Mouse (Mus musculus): ENCODE data around the gene Kcnmb2. TPM values are rescaled to one million over a fixed set of nuclear protein-coding genes. Genes with fewer than 3 reads are reported as not detected.

The Kcnmb2 gene
- polyA plus RNA-seq, 1 experiment from 2014 or later, result 13.9 TPM

GRCm38 (mm10) chr3:31982444-31982843 lies 80.1 kb downstream of the Kcnmb2 start:
- H3K27me3 ChIP-seq (replicated peaks; ENCODE audit: control insufficient read depth, insufficient read depth, low read length), result no peaks in the 10 kb centered on the region
- no peak overlapping the region for H3K4me3 ChIP-seq (ENCODE audit: low read length)
- H3K36me3 ChIP-seq (ENCODE audit: control insufficient read depth, insufficient read depth, low read length), result no peaks in the 10 kb centered on the region
- WGBS, result 44% methylated on average over 5 of the region's 5 CpGs
- H3K9me3 ChIP-seq (ENCODE audit: control insufficient read depth, low read length), result no peaks in the 10 kb centered on the region
- no peak overlapping the region for H3K27ac ChIP-seq (ENCODE audit: low read depth, low read length)
- peak; percentile 58; the same call in 1 of the 2 replicates for ATAC-seq
- no peak overlapping the region for H3K4me2 ChIP-seq (ENCODE audit: low read length)
- H3K9ac ChIP-seq (ENCODE audit: low read depth, low read length), result no peak overlapping the region
- H3K4me1 ChIP-seq (ENCODE audit: control insufficient read depth, insufficient read depth, low read depth, low read length), result peaks cover 2% of the 10 kb centered on the region; the same call in 1 of the 2 replicates

GRCm38 (mm10) chr3:31985103-31985502 lies 82.8 kb downstream of the Kcnmb2 start:
- Histone ChIP-seq H3K4me3 (ENCODE audit: low read length) (no peak overlapping the region), H3K4me1 (ENCODE audit: control insufficient read depth, insufficient read depth, low read depth, low read length) (peaks cover 2% of the 10 kb centered on the region; the same call in 1 of the 2 replicates), H3K4me2 (ENCODE audit: low read length) (no peak overlapping the region), H3K27ac (ENCODE audit: low read depth, low read length) (no peak overlapping the region), H3K27me3 (replicated peaks; ENCODE audit: control insufficient read depth, insufficient read depth, low read length) (no peaks in the 10 kb centered on the region), H3K36me3 (ENCODE audit: control insufficient read depth, insufficient read depth, low read length) (no peaks in the 10 kb centered on the region), H3K9ac (ENCODE audit: low read depth, low read length) (no peak overlapping the region), H3K9me3 (ENCODE audit: control insufficient read depth, low read length) (no peaks in the 10 kb centered on the region)
- ATAC-seq, result peak; percentile 57; the same call in 1 of the 2 replicates
- 62% methylated on average over 4 of the region's 4 CpGs for WGBS

GRCm38 (mm10) chr3:31991526-31992045 lies 89.3 kb downstream of the Kcnmb2 start:
- Histone ChIP-seq H3K27me3 (replicated peaks; ENCODE audit: control insufficient read depth, insufficient read depth, low read length) (no peaks in the 10 kb centered on the region), H3K27ac (ENCODE audit: low read depth, low read length) (no peak overlapping the region), H3K4me3 (ENCODE audit: low read length) (no peak overlapping the region), H3K36me3 (ENCODE audit: control insufficient read depth, insufficient read depth, low read length) (no peaks in the 10 kb centered on the region), H3K4me1 (ENCODE audit: control insufficient read depth, insufficient read depth, low read depth, low read length) (no peaks in the 10 kb centered on the region), H3K4me2 (ENCODE audit: low read length) (no peak overlapping the region), H3K9ac (ENCODE audit: low read depth, low read length) (no peak overlapping the region), H3K9me3 (ENCODE audit: control insufficient read depth, low read length) (no peaks in the 10 kb centered on the region)
- WGBS, result 72% methylated on average over 5 of the region's 5 CpGs
- ATAC-seq, result no peak

- Histone ChIP-seq H3K4me3 (ENCODE audit: low read length) (no peak overlapping the region), H3K27me3 (replicated peaks; ENCODE audit: control insufficient read depth, insufficient read depth, low read length) (no peaks in the 10 kb centered on the region), H3K9me3 (ENCODE audit: control insufficient read depth, low read length) (no peaks in the 10 kb centered on the region), H3K36me3 (ENCODE audit: control insufficient read depth, insufficient read depth, low read length) (no peaks in the 10 kb centered on the region), H3K4me2 (ENCODE audit: low read length) (no peak overlapping the region), H3K4me1 (ENCODE audit: control insufficient read depth, insufficient read depth, low read depth, low read length) (no peaks in the 10 kb centered on the region), H3K27ac (ENCODE audit: low read depth, low read length) (no peak overlapping the region), H3K9ac (ENCODE audit: low read depth, low read length) (no peak overlapping the region)
- no peak for ATAC-seq
- WGBS, result 86% methylated on average over 5 of the region's 5 CpGs
Observed at GRCm38 (mm10) chr3:32011566-32011965, 109.3 kb downstream of the Kcnmb2 start.

GRCm38 (mm10) chr3:32012205-32012931 lies 110.1 kb downstream of the Kcnmb2 start:
- no peaks in the 10 kb centered on the region for H3K36me3 ChIP-seq (ENCODE audit: control insufficient read depth, insufficient read depth, low read length)
- WGBS, result 77% methylated on average over 12 of the region's 12 CpGs
- no peak overlapping the region for H3K4me2 ChIP-seq (ENCODE audit: low read length)
- H3K4me1 ChIP-seq (ENCODE audit: control insufficient read depth, insufficient read depth, low read depth, low read length), result no peaks in the 10 kb centered on the region
- H3K27me3 ChIP-seq (replicated peaks; ENCODE audit: control insufficient read depth, insufficient read depth, low read length), result no peaks in the 10 kb centered on the region
- no peak overlapping the region for H3K27ac ChIP-seq (ENCODE audit: low read depth, low read length)
- no peak overlapping the region for H3K9ac ChIP-seq (ENCODE audit: low read depth, low read length)
- no peaks in the 10 kb centered on the region for H3K9me3 ChIP-seq (ENCODE audit: control insufficient read depth, low read length)
- ATAC-seq, result no peak
- no peak overlapping the region for H3K4me3 ChIP-seq (ENCODE audit: low read length)

GRCm38 (mm10) chr3:32020981-32021380 lies 118.7 kb downstream of the Kcnmb2 start:
- Histone ChIP-seq H3K4me3 (ENCODE audit: low read length) (no peak overlapping the region), H3K27ac (ENCODE audit: low read depth, low read length) (no peak overlapping the region), H3K9ac (ENCODE audit: low read depth, low read length) (no peak overlapping the region), H3K9me3 (ENCODE audit: control insufficient read depth, low read length) (no peaks in the 10 kb centered on the region), H3K4me1 (ENCODE audit: control insufficient read depth, insufficient read depth, low read depth, low read length) (no peaks in the 10 kb centered on the region), H3K27me3 (replicated peaks; ENCODE audit: control insufficient read depth, insufficient read depth, low read length) (no peaks in the 10 kb centered on the region), H3K4me2 (ENCODE audit: low read length) (no peak overlapping the region), H3K36me3 (ENCODE audit: control insufficient read depth, insufficient read depth, low read length) (no peaks in the 10 kb centered on the region)
- no peak for ATAC-seq
- 94% methylated on average over 6 of the region's 6 CpGs for WGBS

- 56% methylated on average over 10 of the region's 10 CpGs for WGBS
- no peak overlapping the region for H3K9ac ChIP-seq (ENCODE audit: low read depth, low read length)
- 0 out of 2 replicates have a peak, but pooled peaks have one; percentile 29 for ATAC-seq
- H3K4me1 ChIP-seq (ENCODE audit: control insufficient read depth, insufficient read depth, low read depth, low read length), result 0 out of 2 replicates have a peak, but pooled peaks cover 2% of the 10 kb centered on the region
- no peaks in the 10 kb centered on the region for H3K27me3 ChIP-seq (replicated peaks; ENCODE audit: control insufficient read depth, insufficient read depth, low read length)
- no peaks in the 10 kb centered on the region for H3K36me3 ChIP-seq (ENCODE audit: control insufficient read depth, insufficient read depth, low read length)
- no peaks in the 10 kb centered on the region for H3K9me3 ChIP-seq (ENCODE audit: control insufficient read depth, low read length)
- no peak overlapping the region for H3K27ac ChIP-seq (ENCODE audit: low read depth, low read length)
- no peak overlapping the region for H3K4me3 ChIP-seq (ENCODE audit: low read length)
- no peak overlapping the region for H3K4me2 ChIP-seq (ENCODE audit: low read length)
Observed at GRCm38 (mm10) chr3:32029375-32030050, 127.2 kb downstream of the Kcnmb2 start.

GRCm38 (mm10) chr3:32032381-32032780 lies 130.1 kb downstream of the Kcnmb2 start:
- ATAC-seq, result peak; percentile 66
- Histone ChIP-seq H3K4me3 (ENCODE audit: low read length) (no peak overlapping the region), H3K9ac (ENCODE audit: low read depth, low read length) (no peak overlapping the region), H3K36me3 (ENCODE audit: control insufficient read depth, insufficient read depth, low read length) (no peaks in the 10 kb centered on the region), H3K4me2 (ENCODE audit: low read length) (no peak overlapping the region), H3K27ac (ENCODE audit: low read depth, low read length) (peak overlapping the region; percentile 56; the same call in 1 of the 2 replicates), H3K4me1 (ENCODE audit: control insufficient read depth, insufficient read depth, low read depth, low read length) (0 out of 2 replicates have a peak, but pooled peaks cover 2% of the 10 kb centered on the region), H3K27me3 (replicated peaks; ENCODE audit: control insufficient read depth, insufficient read depth, low read length) (no peaks in the 10 kb centered on the region), H3K9me3 (ENCODE audit: control insufficient read depth, low read length) (no peaks in the 10 kb centered on the region)
- 52% methylated on average over 9 of the region's 9 CpGs for WGBS

- Histone ChIP-seq H3K4me1 (ENCODE audit: control insufficient read depth, insufficient read depth, low read depth, low read length) (no peaks in the 10 kb centered on the region), H3K36me3 (ENCODE audit: control insufficient read depth, insufficient read depth, low read length) (no peaks in the 10 kb centered on the region), H3K27me3 (replicated peaks; ENCODE audit: control insufficient read depth, insufficient read depth, low read length) (no peaks in the 10 kb centered on the region), H3K9me3 (ENCODE audit: control insufficient read depth, low read length) (no peaks in the 10 kb centered on the region), H3K4me3 (ENCODE audit: low read length) (no peak overlapping the region), H3K27ac (ENCODE audit: low read depth, low read length) (no peak overlapping the region), H3K9ac (ENCODE audit: low read depth, low read length) (no peak overlapping the region), H3K4me2 (ENCODE audit: low read length) (no peak overlapping the region)
- WGBS, result 66% methylated on average over 3 of the region's 3 CpGs
- no peak for ATAC-seq
Observed at GRCm38 (mm10) chr3:32043814-32044213, 141.5 kb downstream of the Kcnmb2 start.
